Mouse (Mus musculus): Measurements from ENCODE around the gene Plod2. TPM values are rescaled to one million over a fixed set of nuclear protein-coding genes. Genes with fewer than 3 reads are reported as not detected.

Plod2 gene
- total and polyA plus RNA-seq, 3 experiments = not detected

DNA sequence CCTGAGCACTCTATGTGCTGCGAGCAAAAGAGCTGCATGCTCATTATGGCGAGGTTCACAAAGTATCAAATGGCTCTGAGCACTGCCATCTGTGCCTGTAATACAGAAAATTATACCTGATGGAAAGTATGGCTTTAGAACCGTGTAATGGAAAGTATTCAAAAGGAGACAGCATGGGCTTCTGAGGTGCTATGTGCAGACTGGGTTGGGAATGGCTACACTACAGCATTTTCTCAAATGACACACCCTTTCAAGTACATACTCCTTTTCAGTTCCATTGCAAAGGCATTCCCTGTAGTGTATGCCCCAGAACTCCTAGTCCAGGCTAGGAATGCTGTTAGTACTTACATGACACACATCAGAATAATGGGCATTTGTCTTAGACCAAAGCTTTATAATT is 12.0 kb upstream of the Plod2 start:
- Histone ChIP-seq H3K27ac (ENCODE audit: insufficient read depth, low read depth) (no peak overlapping the region), H3K27me3 (replicated peaks) (no peaks in the 10 kb centered on the region), H3K9me3 (replicated peaks; ENCODE audit: low read length) (no peaks in the 10 kb centered on the region), H3K4me1 (ENCODE audit: control insufficient read depth in 1 of 2, insufficient read depth in 2 of 2) (no peaks in the 10 kb centered on the region), H3K79me2 (replicated peaks; ENCODE audit: control insufficient read depth, extremely low read depth, insufficient read depth, poor library complexity, severe bottlenecking) (no peaks in the 10 kb centered on the region), H3K4me3 (replicated peaks in 1 of 3; ENCODE audit: low read depth in 2 of 3, low read length in 2 of 3, poor library complexity in 1 of 3) (no peak overlapping the region), H3K36me3 (replicated peaks in 1 of 2; ENCODE audit: control insufficient read depth in 1 of 2, insufficient read depth in 1 of 2, low read length in 1 of 2) (no peaks in the 10 kb centered on the region), H3K9ac (ENCODE audit: insufficient read depth, low read depth) (no peak overlapping the region), H3K4me2 (ENCODE audit: insufficient read depth, low read depth, poor library complexity, severe bottlenecking) (no peak overlapping the region)
- dilution Hi-C loops (cut with MboI; ENCODE audit: extremely low pct_ligation_motif_present, extremely low pct_unique_long_range_greater_than_20kb, low sequenced_read_pairs) (no loop called here), in situ Hi-C loops (cut with MboI; ENCODE audit: low pct_ligation_motif_present, low pct_unique_long_range_greater_than_20kb, low sequenced_read_pairs) (no loop called here)
- DNase-seq (ENCODE audit: extremely low read depth) = no peak
- TF ChIP-seq JUND (conservative IDR thresholded peaks at IDR 0.05; ENCODE audit: low read depth, low read length) (no peak), RCOR1 (conservative IDR thresholded peaks at IDR 0.05; ENCODE audit: low read depth, low read length) (no peak), KAT2A (IDR thresholded peaks at IDR 0.05; ENCODE audit: insufficient replicate concordance, low read length) (no peak), ETS1 (conservative IDR thresholded peaks at IDR 0.05; ENCODE audit: low read depth, low read length) (no peak), RAD21 (IDR thresholded peaks at IDR 0.05; ENCODE audit: low read depth, low read length) (no peak), CTCF (conservative IDR thresholded peaks at IDR 0.05 in 1 of 2, IDR thresholded peaks at IDR 0.05 in 1 of 2; ENCODE audit: low read depth in 2 of 2, low read length in 2 of 2) (no peak), ZMIZ1 (IDR thresholded peaks at IDR 0.05; ENCODE audit: low read depth, low read length) (no peak), CHD1 (IDR thresholded peaks at IDR 0.05; ENCODE audit: low read depth, low read length) (no peak), SIN3A (IDR thresholded peaks at IDR 0.05; ENCODE audit: low read length) (no peak), ZKSCAN1 (IDR thresholded peaks at IDR 0.05; ENCODE audit: borderline replicate concordance, low read depth, low read length) (no peak), USF2 (conservative IDR thresholded peaks at IDR 0.05; ENCODE audit: low read depth, low read length) (no peak), MAX (IDR thresholded peaks at IDR 0.05; ENCODE audit: low read length) (no peak), POLR2A (IDR thresholded peaks at IDR 0.05; ENCODE audit: low read depth, low read length) (no peak), UBTF (IDR thresholded peaks at IDR 0.05; ENCODE audit: low read depth, low read length) (no peak), HCFC1 (IDR thresholded peaks at IDR 0.05; ENCODE audit: low read depth, low read length) (no peak), CHD2 (IDR thresholded peaks at IDR 0.05; ENCODE audit: low read length) (no peak)

DNA sequence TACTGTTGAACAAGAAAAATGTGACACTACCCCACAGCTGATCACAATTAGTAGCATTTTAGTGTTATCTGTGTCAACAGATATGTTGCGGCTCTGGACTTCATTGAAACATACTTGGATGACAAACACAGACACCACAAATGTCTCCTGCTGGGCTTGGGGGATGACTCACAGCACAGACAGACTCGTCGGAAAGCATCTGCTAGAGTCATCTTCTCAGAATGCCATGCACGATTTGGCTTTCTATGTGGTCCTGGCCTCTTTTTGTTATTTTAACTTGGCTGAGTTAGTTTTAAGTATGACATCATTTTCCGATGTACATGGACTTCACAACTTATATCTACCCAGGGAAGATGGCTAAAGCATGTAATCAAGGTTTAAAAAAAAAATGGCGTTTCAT is 4.3 kb upstream of the Plod2 start:
- in situ Hi-C loops (cut with MboI; ENCODE audit: low pct_ligation_motif_present, low pct_unique_long_range_greater_than_20kb, low sequenced_read_pairs) = no loop called here

More for the DNA sequence above, 4.3 kb upstream of the Plod2 start:
- Histone ChIP-seq H3K4me3 (replicated peaks in 1 of 3; ENCODE audit: low read depth in 2 of 3, low read length in 2 of 3, poor library complexity in 1 of 3) (no peak overlapping the region), H3K79me2 (replicated peaks; ENCODE audit: control insufficient read depth, extremely low read depth, insufficient read depth, poor library complexity, severe bottlenecking) (no peaks in the 10 kb centered on the region), H3K4me1 (ENCODE audit: control insufficient read depth in 1 of 2, insufficient read depth in 2 of 2) (no peaks in the 10 kb centered on the region), H3K9ac (ENCODE audit: insufficient read depth, low read depth) (no peak overlapping the region), H3K27ac (ENCODE audit: insufficient read depth, low read depth) (no peak overlapping the region), H3K4me2 (ENCODE audit: insufficient read depth, low read depth, poor library complexity, severe bottlenecking) (no peak overlapping the region), H3K9me3 (replicated peaks; ENCODE audit: low read length) (no peaks in the 10 kb centered on the region), H3K27me3 (replicated peaks) (no peaks in the 10 kb centered on the region), H3K36me3 (replicated peaks in 1 of 2; ENCODE audit: control insufficient read depth in 1 of 2, insufficient read depth in 1 of 2, low read length in 1 of 2) (no peaks in the 10 kb centered on the region)
- DNase-seq (ENCODE audit: extremely low read depth) = no peak
- dilution Hi-C loops (cut with MboI; ENCODE audit: extremely low pct_ligation_motif_present, extremely low pct_unique_long_range_greater_than_20kb, low sequenced_read_pairs) = no loop called here
- TF ChIP-seq POLR2AphosphoS2 (IDR thresholded peaks at IDR 0.05; ENCODE audit: low read depth, low read length) (no peak), CTCF (conservative IDR thresholded peaks at IDR 0.05 in 1 of 2, IDR thresholded peaks at IDR 0.05 in 1 of 2; ENCODE audit: low read depth in 2 of 2, low read length in 2 of 2) (no peak), NELFE (IDR thresholded peaks at IDR 0.05; ENCODE audit: low read depth, low read length) (no peak), POLR2A (IDR thresholded peaks at IDR 0.05; ENCODE audit: low read depth, low read length) (no peak), MYC (IDR thresholded peaks at IDR 0.05; ENCODE audit: low read depth, low read length) (no peak), NRF1 (IDR thresholded peaks at IDR 0.05; ENCODE audit: low read depth, low read length) (no peak), MEF2A (IDR thresholded peaks at IDR 0.05; ENCODE audit: borderline replicate concordance, low read depth, low read length) (no peak), CHD2 (IDR thresholded peaks at IDR 0.05; ENCODE audit: low read length) (no peak), MAZ (IDR thresholded peaks at IDR 0.05; ENCODE audit: low read depth, low read length) (no peak), MAX (IDR thresholded peaks at IDR 0.05; ENCODE audit: low read length) (no peak)

Measured in CH12.LX (cell line).